Mouse (Mus musculus) urinary bladder, postnatal 0 days (tissue): ENCODE results near the gene Vmn1r230. TPM values are rescaled to one million over a fixed set of nuclear protein-coding genes. Genes with fewer than 3 reads are reported as not detected.

Experiments
- polyA plus RNA-seq: library from polyadenylated mRNA; unstranded; fragments of >200 nt; fragmentation: Nextera tagmentation; extraction: Ambion mirVana; gene quantifications from 2 replicates; pipeline ENCODE4 v1.2.1, GENCODE M21; 2015

Gene Vmn1r230
- polyA plus RNA-seq: not detected in 2 replicates

DNA sequence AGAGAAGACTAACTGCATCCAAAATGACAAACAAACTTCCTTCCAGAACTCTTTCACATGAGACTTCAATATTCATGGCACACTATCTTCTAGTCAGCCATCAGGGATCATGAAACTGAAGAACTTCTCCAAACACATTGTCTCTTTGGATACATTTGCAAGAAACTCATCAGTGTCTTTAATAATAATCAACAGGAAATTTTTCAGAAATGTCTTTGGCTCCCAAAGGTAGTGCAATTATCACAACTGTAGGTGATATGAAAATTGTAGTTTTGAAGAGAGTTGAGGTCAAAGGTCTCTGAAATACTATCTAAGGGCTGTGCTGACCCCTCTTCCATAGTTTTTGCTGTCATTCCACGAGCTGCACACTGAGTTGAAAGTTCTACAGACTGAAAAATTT, at the start of gene Vmn1r230:
Vmn1r230 (plus strand) TSS at position 301 of the 400 bp plus-strand sequence.

DNA sequence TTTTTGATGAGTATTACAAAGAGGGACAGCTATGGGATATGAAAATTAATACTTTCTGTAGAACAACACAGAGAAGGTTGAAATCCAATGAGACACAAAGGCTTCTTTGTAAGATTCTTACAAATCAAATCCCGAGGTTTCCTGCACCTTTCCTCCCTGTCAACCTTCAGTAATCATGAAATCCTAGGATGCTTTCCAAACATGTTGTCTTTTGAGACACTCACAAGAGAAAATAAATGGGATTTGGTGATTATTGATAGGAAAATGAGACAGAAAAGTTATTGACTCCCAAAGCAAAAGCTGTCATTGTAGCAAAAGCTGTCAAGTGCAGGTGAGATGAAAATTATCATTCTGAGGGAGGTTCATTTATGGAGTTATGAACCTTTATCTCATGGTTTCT, 29.0 kb upstream of the Vmn1r230 start, which contains the start of gene Vmn1r229:
Vmn1r229 (plus strand) TSS at position 301 of the 400 bp plus-strand sequence.

Other genes with a start within 250 kb of the Vmn1r230 start
- 0.01 TPM in 1 of 2 replicates, not detected in the other for gene Vmn2r110, start 244.0 kb upstream of the Vmn1r230 start, polyA plus RNA-seq
- not detected in 2 replicates for gene Fpr-rs3, start 215.6 kb upstream of the Vmn1r230 start, polyA plus RNA-seq
- gene Vmn1r226, start 157.6 kb upstream of the Vmn1r230 start, polyA plus RNA-seq: not detected in 2 replicates
- gene Vmn1r227, start 110.6 kb upstream of the Vmn1r230 start, polyA plus RNA-seq: not detected in 2 replicates
- not detected in 2 replicates for gene Vmn1r228, start 54.3 kb upstream of the Vmn1r230 start, polyA plus RNA-seq
- not detected in 2 replicates for gene Vmn1r229, start 28.9 kb upstream of the Vmn1r230 start, polyA plus RNA-seq
- gene Vmn1r231, start 64.6 kb downstream of the Vmn1r230 start, polyA plus RNA-seq: not detected in 2 replicates
- gene Vmn1r232, start 79.3 kb downstream of the Vmn1r230 start, polyA plus RNA-seq: not detected in 2 replicates
- gene Ppp2r1a, start 104.9 kb downstream of the Vmn1r230 start, polyA plus RNA-seq: 227 and 248 TPM in 2 replicates
- gene Vmn1r233, start 156.0 kb downstream of the Vmn1r230 start, polyA plus RNA-seq: not detected in 2 replicates
- gene Zfp160, start 168.5 kb downstream of the Vmn1r230 start, polyA plus RNA-seq: 6.0 and 7.3 TPM in 2 replicates